Mouse (Mus musculus): ENCODE results near the gene Dbn1. TPM values are rescaled to one million over a fixed set of nuclear protein-coding genes. Genes with fewer than 3 reads are reported as not detected.

Gene Dbn1
- total and polyA plus RNA-seq, 2 experiments from 2014 or later, result 619 TPM

GRCm38 (mm10) chr13:55502405-55502804 is 14.5 kb upstream of the Dbn1 start:
- no peak for DNase-seq
- 82% methylated on average over 8 of the region's 8 CpGs for WGBS
- Histone ChIP-seq H3K4me1 (ENCODE audit: insufficient read depth) (no peaks in the 10 kb centered on the region), H3K36me3 (ENCODE audit: insufficient read depth) (peaks cover 47% of the 10 kb centered on the region), H3K27ac (ENCODE audit: low read depth, low read length) (no peak overlapping the region), H3K4me2 (ENCODE audit: low read depth) (no peak overlapping the region), H3K9me3 (ENCODE audit: low read length) (no peaks in the 10 kb centered on the region), H3K27me3 (ENCODE audit: insufficient read depth, low read length) (no peaks in the 10 kb centered on the region), H3K9ac (no peak overlapping the region), H3K4me3 (ENCODE audit: low read depth, low read length) (no peak overlapping the region)
- TF ChIP-seq CTCF (IDR thresholded peaks at IDR 0.05; ENCODE audit: low read depth), result no peak
- no peak for ATAC-seq

- TF ChIP-seq CTCF (IDR thresholded peaks at IDR 0.05; ENCODE audit: low read depth), result no peak
- H3K9ac ChIP-seq, result no peak overlapping the region
- ATAC-seq (no peak), DNase-seq (no peak)
- no peak overlapping the region for H3K4me3 ChIP-seq (ENCODE audit: low read depth, low read length)
- H3K36me3 ChIP-seq (ENCODE audit: insufficient read depth), result peaks cover 29% of the 10 kb centered on the region
- WGBS, result 83% methylated on average over 10 of the region's 10 CpGs
- no peaks in the 10 kb centered on the region for H3K9me3 ChIP-seq (ENCODE audit: low read length)
- peaks cover 11% of the 10 kb centered on the region for H3K4me1 ChIP-seq (ENCODE audit: insufficient read depth)
- no peak overlapping the region for H3K27ac ChIP-seq (ENCODE audit: low read depth, low read length)
- H3K27me3 ChIP-seq (ENCODE audit: insufficient read depth, low read length), result no peaks in the 10 kb centered on the region
- no peak overlapping the region for H3K4me2 ChIP-seq (ENCODE audit: low read depth)
Measured at GRCm38 (mm10) chr13:55500575-55500974, 12.7 kb upstream of the Dbn1 start.

DNA sequence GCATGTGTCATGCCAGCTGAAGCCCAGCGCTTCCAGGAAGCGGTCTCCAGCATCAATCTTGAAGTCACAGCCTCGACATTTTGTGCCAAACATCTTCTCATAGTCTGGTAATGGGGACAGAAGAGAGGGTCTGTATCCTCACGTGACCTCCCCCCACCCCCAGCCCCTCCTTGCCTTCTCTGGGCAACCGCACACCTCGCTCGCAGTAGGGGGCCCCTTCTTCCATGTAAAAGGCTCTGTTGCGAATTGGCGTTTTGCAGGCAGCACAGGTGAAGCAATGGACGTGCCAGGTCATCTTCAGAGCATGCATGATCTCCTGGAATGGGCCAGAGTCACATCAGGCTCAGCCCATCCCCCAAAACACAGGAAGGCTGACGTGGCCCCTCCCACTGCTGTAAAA is 11.0 kb upstream of the Dbn1 start:
- peaks cover 21% of the 10 kb centered on the region for H3K36me3 ChIP-seq (ENCODE audit: insufficient read depth)
- WGBS, result 42% methylated on average over 11 of the region's 11 CpGs
- H3K9me3 ChIP-seq (ENCODE audit: low read length), result no peaks in the 10 kb centered on the region
- DNase-seq, result no peak
- ATAC-seq, result no peak
- H3K9ac ChIP-seq, result no peak overlapping the region
- H3K27me3 ChIP-seq (ENCODE audit: insufficient read depth, low read length), result no peaks in the 10 kb centered on the region
- peaks cover 22% of the 10 kb centered on the region for H3K4me1 ChIP-seq (ENCODE audit: insufficient read depth)
- H3K4me3 ChIP-seq (ENCODE audit: low read depth, low read length), result no peak overlapping the region
- TF ChIP-seq CTCF (IDR thresholded peaks at IDR 0.05; ENCODE audit: low read depth), result no peak
- H3K27ac ChIP-seq (ENCODE audit: low read depth, low read length), result no peak overlapping the region
- H3K4me2 ChIP-seq (ENCODE audit: low read depth), result no peak overlapping the region

GRCm38 (mm10) chr13:55496661-55497060 is 8.8 kb upstream of the Dbn1 start:
- no peak overlapping the region for H3K9ac ChIP-seq
- H3K27ac ChIP-seq (ENCODE audit: low read depth, low read length), result no peak overlapping the region
- DNase-seq (no peak), ATAC-seq (no peak)
- WGBS, result 86% methylated on average over 6 of the region's 6 CpGs
- no peaks in the 10 kb centered on the region for H3K27me3 ChIP-seq (ENCODE audit: insufficient read depth, low read length)
- H3K4me2 ChIP-seq (ENCODE audit: low read depth), result no peak overlapping the region
- TF ChIP-seq CTCF (IDR thresholded peaks at IDR 0.05; ENCODE audit: low read depth), result no peak
- no peak overlapping the region for H3K4me3 ChIP-seq (ENCODE audit: low read depth, low read length)
- H3K9me3 ChIP-seq (ENCODE audit: low read length), result no peaks in the 10 kb centered on the region
- H3K36me3 ChIP-seq (ENCODE audit: insufficient read depth), result peaks cover 7% of the 10 kb centered on the region; the same call in 1 of the 2 replicates
- H3K4me1 ChIP-seq (ENCODE audit: insufficient read depth), result peaks cover 22% of the 10 kb centered on the region

DNA sequence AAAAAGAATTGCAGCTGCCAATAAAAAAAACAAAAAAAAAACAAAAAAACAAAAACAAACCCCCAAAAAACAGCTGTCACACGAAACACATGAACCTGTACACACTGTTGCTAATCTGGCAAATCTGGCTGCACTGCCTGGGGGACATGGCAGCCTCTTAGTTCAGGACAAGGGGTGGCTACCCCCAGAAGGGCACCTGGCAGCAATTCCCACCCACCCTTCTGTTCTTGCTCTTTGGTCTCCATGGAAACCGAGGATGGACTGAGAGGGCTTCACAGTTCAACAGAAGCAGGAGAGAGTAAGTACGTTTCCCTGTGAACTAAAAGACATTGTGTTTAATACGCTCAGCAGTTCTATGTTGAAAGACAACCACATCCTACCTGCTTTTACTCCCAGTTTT is 7.8 kb upstream of the Dbn1 start:
- peak overlapping the region; percentile 54; the same call in 1 of the 2 replicates for H3K27ac ChIP-seq (ENCODE audit: low read depth, low read length)
- no peak overlapping the region for H3K4me3 ChIP-seq (ENCODE audit: low read depth, low read length)
- 0 out of 2 replicates have a peak overlapping the region, but pooled peaks have one; percentile 3 for H3K4me2 ChIP-seq (ENCODE audit: low read depth)
- peaks cover 22% of the 10 kb centered on the region for H3K4me1 ChIP-seq (ENCODE audit: insufficient read depth)
- 9% methylated on average over 4 of the region's 4 CpGs for WGBS
- ATAC-seq, result peak; percentile 28
- no peak for TF ChIP-seq CTCF (IDR thresholded peaks at IDR 0.05; ENCODE audit: low read depth)
- no peak overlapping the region for H3K9ac ChIP-seq
- DNase-seq, result peak; percentile 47
- H3K27me3 ChIP-seq (ENCODE audit: insufficient read depth, low read length), result no peaks in the 10 kb centered on the region
- H3K36me3 ChIP-seq (ENCODE audit: insufficient read depth), result peaks cover 7% of the 10 kb centered on the region; the same call in 1 of the 2 replicates
- no peaks in the 10 kb centered on the region for H3K9me3 ChIP-seq (ENCODE audit: low read length)

DNA sequence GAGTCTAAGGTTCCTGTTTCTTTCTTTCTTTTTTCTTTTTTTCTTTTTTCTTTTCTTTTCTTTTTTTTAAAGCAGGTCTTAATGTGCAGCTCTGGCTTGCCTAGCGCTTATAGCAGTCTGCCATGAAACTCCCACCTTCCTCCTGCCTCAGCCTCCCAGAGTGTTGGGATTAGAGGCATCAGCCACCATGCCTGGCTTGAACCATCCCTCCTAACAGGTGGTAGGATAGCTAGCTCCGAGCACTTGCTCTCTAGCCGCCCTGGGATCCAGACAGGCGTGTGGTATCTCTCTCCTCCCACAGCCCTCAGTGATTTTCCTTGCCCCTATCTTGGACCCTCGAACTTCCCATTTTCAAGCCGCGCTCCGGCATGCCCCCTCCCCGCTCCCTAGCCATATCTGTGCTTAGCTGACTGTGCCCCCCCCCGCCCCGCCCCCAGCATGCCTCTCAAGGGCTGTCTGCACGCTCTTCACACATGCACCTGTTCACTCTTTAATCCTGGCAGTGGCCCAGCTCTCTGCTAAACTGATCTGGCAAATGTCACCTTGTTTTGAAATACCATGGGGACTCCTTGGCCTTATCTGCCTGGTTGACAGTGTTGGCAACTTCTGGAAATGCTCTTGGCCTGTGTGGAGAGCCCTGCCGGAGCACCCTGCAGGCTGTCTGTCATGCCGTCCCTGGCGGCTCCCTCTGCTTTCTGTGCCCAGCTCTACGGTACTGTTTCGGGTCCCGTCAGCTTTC is 7.1 kb upstream of the Dbn1 start:
- DNase-seq (peak; percentile 69), ATAC-seq (peak; percentile 86)
- no peaks in the 10 kb centered on the region for H3K27me3 ChIP-seq (ENCODE audit: insufficient read depth, low read length)
- H3K27ac ChIP-seq (ENCODE audit: low read depth, low read length), result peak overlapping the region; percentile 40; the same call in 1 of the 2 replicates
- H3K4me1 ChIP-seq (ENCODE audit: insufficient read depth), result peaks cover 22% of the 10 kb centered on the region
- peaks cover 7% of the 10 kb centered on the region; the same call in 1 of the 2 replicates for H3K36me3 ChIP-seq (ENCODE audit: insufficient read depth)
- 0 out of 2 replicates have a peak overlapping the region, but pooled peaks have one; percentile 3 for H3K4me2 ChIP-seq (ENCODE audit: low read depth)
- H3K9me3 ChIP-seq (ENCODE audit: low read length), result no peaks in the 10 kb centered on the region
- TF ChIP-seq CTCF (IDR thresholded peaks at IDR 0.05; ENCODE audit: low read depth), result no peak
- H3K4me3 ChIP-seq (ENCODE audit: low read depth, low read length), result no peak overlapping the region
- H3K9ac ChIP-seq, result no peak overlapping the region
- WGBS, result 8% methylated on average over 18 of the region's 18 CpGs

DNA sequence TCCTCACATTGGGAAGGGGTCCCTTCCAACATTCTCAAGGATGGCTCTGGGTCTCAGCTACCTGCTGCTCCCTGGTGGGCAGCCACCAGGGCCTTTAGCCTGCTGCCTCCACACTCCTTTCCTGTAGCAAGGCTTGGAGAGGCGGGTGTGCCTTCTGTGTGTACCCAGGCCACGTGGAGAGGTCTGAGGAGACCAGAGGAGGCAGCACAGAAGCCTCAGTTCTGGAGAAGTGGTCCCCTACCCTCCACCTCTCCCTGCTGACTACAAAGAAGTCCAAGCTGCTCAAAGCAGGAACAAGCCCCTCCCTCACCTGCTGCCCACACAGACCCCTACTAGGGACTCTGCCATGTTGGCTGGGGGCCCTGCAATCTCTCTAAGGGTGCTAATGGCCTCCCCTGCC is 6.3 kb upstream of the Dbn1 start:
- no peak for DNase-seq
- Histone ChIP-seq H3K4me2 (ENCODE audit: low read depth) (no peak overlapping the region), H3K27ac (ENCODE audit: low read depth, low read length) (no peak overlapping the region), H3K27me3 (ENCODE audit: insufficient read depth, low read length) (no peaks in the 10 kb centered on the region), H3K9me3 (ENCODE audit: low read length) (no peaks in the 10 kb centered on the region), H3K36me3 (ENCODE audit: insufficient read depth) (peaks cover 7% of the 10 kb centered on the region; the same call in 1 of the 2 replicates), H3K9ac (no peak overlapping the region), H3K4me1 (ENCODE audit: insufficient read depth) (peaks cover 22% of the 10 kb centered on the region), H3K4me3 (ENCODE audit: low read depth, low read length) (no peak overlapping the region)
- ATAC-seq, result no peak
- TF ChIP-seq CTCF (IDR thresholded peaks at IDR 0.05; ENCODE audit: low read depth), result no peak
- 34% methylated on average over 2 of the region's 2 CpGs for WGBS
